Mouse (Mus musculus): ENCODE data around the gene Crybg1. TPM values are rescaled to one million over a fixed set of nuclear protein-coding genes. Genes with fewer than 3 reads are reported as not detected.

Gene Crybg1
- 10 to 100 TPM; 43.2 to 47.3 TPM for polyA plus RNA-seq (2017; shearing (Covaris generic))

DNA sequence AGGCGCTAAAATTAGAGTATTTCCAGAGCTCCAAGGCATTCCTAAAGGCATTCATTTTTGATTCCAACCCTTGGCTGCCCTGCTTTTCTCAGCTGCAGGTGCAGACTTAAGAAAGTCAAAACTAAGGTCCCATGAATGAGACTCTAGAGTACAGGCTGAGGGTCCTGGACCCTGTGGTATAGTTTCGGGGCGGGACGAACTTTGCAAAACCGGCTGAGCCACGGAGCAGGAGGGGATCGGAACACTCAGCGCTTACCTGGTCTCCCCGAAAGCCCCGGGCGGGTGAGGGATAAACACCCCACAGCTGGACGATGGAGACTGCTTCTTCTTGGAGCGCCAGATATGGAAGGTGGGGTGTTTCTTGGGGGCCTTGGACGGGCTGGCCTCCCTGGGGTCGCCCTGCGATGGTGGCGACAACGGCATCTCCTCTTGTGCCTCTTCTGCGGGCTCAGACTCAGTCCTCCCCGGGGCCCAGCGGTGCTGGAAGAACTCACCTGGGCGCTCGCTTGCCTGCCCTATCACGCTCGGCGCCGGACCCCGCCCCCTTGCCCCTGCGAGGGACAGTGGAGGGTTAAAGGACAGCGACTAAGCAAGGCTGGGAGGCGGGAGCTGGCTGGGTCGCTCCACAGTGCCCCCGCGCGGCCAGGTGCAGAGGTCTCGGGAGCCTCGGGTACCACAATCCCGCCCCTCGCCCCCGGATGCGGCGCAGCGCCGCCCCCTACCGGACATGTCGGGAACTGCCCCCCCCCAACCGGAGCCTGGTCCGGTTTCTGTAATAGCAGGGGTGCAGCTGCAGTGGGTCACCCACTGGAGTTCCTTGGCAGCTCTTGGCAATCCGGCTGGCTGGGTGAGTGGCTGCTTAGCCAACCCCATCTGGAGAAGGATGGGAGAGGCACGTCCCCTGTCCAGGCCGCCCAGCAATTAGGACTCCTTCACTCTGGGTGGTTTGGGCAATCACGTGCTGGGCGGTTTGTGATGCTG is at the start of gene Crybg1:
Gene Crybg1, minus strand, starts transcription at position 517 of the 981 bp plus-strand sequence.

DNA sequence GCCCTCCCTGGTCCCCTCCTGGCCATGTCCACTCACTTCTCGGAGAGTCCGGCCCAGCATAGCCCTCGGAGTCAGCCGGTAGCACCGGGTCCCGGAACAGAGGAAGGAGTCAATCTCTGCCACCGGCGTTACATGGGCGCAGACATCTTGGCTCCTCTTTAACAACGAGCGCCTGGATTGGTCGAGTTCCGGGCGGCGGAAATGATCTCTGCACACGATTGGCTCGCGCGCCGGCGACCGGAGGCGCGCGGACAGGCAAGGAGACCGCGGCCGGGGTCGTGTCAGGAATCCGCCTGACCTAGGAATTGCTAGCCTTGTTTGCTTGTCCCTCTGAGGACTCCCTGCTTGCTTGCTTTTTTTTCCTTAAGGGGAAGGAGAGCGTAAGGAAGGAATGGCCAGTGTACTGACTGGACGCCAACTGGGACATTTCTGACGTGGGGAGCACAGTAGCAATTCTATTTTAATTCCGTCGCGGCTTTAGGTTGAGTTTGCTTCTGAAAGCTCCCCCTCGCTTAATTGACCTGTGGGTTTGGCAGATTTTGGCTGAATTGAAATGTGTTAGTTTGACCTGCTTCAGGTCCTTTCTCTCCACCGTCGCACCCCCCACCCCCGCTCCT is 247.0 kb downstream of the Crybg1 start, which contains the start of the genes Qrsl1 and Rtn4ip1:
Gene Qrsl1, minus strand, starts transcription at position 168 of the 617 bp plus-strand sequence.
Gene Rtn4ip1, plus strand, starts transcription at position 230 of the 617 bp plus-strand sequence.

Other genes starting within 250 kb of the Crybg1 start
- gene Qrsl1, start 247.1 kb downstream of the Crybg1 start, polyA plus RNA-seq (2017; shearing (Covaris generic)), result 10 to 100 TPM; 18.8 to 19.0 TPM
- gene Rtn4ip1, start 247.0 kb downstream of the Crybg1 start, polyA plus RNA-seq (2017; shearing (Covaris generic)), result 10 to 100 TPM in 1 of 2 experiments, 1 to 10 TPM in 1; 9.5 to 13.0 TPM
- 10 to 100 TPM; 50.0 to 51.4 TPM for gene Atg5, start 119.5 kb upstream of the Crybg1 start, polyA plus RNA-seq (2017; shearing (Covaris generic))

Data from activated CD4-positive, CD25-positive, alpha-beta regulatory T cell (primary cell).